Mouse (Mus musculus) thymus, adult 2 months (tissue): ENCODE data around the gene Kif5c.

ENCODE experiments used
- CTCF ChIP-seq: fragments of 200-500 bp; IDR thresholded peaks from 2 replicates; pipeline ENCODE4 v1.5.1; 2012; ENCODE audit warnings: mild to moderate bottlenecking, control low read depth, low read length, moderate library complexity, borderline replicate concordance; ENCODE audit not compliant: control insufficient read depth, poor library complexity, insufficient read depth; ENCODE audit errors: extremely low read depth
- POLR2A ChIP-seq: fragments of 200-500 bp; IDR thresholded peaks from 2 replicates; pipeline ENCODE4 v1.6.1; 2012; ENCODE audit warnings: mild to moderate bottlenecking, low read length, control low read depth, moderate library complexity; ENCODE audit not compliant: control insufficient read depth, poor library complexity, insufficient read depth; ENCODE audit errors: extremely low read depth

- no peak for TF ChIP-seq CTCF
- TF ChIP-seq POLR2A = no peak
Observed at GRCm38 (mm10) chr2:49649211-49649610, 30.1 kb downstream of the Kif5c start.
